Mouse (Mus musculus) heart, adult 2 months (tissue): Measurements from ENCODE around the gene Pard6b. TPM values are rescaled to one million over a fixed set of nuclear protein-coding genes. Genes with fewer than 3 reads are reported as not detected.
A peak's percentile ranks its signal among the peaks of the same experiment; 100 is the strongest.

Experiments
- DNase-seq, 2 experiments: peaks; one replicate each; pipeline ENCODE4 v3.0.0; 2021
- H3K27ac ChIP-seq: fragments of 200-600 bp; 2 replicates; pipeline ENCODE4 v1.8.1; 2022
- H3K27me3 ChIP-seq: fragments of 200-500 bp; 2 replicates; pipeline ENCODE4 v1.6.1; 2012; ENCODE audit warnings: mild to moderate bottlenecking, low read length, inconsistent platforms, mixed read lengths; ENCODE audit not compliant: control insufficient read depth, insufficient read depth
- H3K36me3 ChIP-seq: fragments of 200-500 bp; 2 replicates; pipeline ENCODE4 v1.6.1; 2012; ENCODE audit warnings: low read length, inconsistent platforms; ENCODE audit not compliant: control insufficient read depth, insufficient read depth
- H3K4me1 ChIP-seq: fragments of 200-500 bp; 2 replicates; pipeline ENCODE4 v1.6.1; 2011; ENCODE audit warnings: low read length; ENCODE audit not compliant: control insufficient read depth, insufficient read depth
- H3K4me3 ChIP-seq: fragments of 200-600 bp; 2 replicates; pipeline ENCODE4 v1.8.1; 2022
- H3K79me2 ChIP-seq: fragments of 200-500 bp; replicated peaks from 2 replicates; pipeline ENCODE4 v1.6.1; 2012; ENCODE audit warnings: mild to moderate bottlenecking, inconsistent platforms, low read length, moderate library complexity, mixed read lengths; ENCODE audit not compliant: control insufficient read depth, insufficient read depth
- H3K9ac ChIP-seq: fragments of 200-500 bp; 2 replicates; pipeline ENCODE4 v1.6.1; 2012; ENCODE audit warnings: low read depth, mild to moderate bottlenecking, control low read depth, inconsistent platforms, low read length, mixed read lengths
- CTCF ChIP-seq: fragments of 200-600 bp; IDR thresholded peaks from 2 replicates; pipeline ENCODE4 v1.8.1; 2022; ENCODE audit warnings: antibody characterized with exemption, mild to moderate bottlenecking, moderate library complexity
- EP300 ChIP-seq: fragments of 200-500 bp; IDR thresholded peaks from 2 replicates; pipeline ENCODE4 v1.6.1; 2011; ENCODE audit warnings: low read depth, low read length, control low read depth; ENCODE audit not compliant: insufficient read depth
- POLR2A ChIP-seq: fragments of 200-500 bp; IDR thresholded peaks from 2 replicates; pipeline ENCODE4 v1.6.1; 2011; ENCODE audit warnings: mild to moderate bottlenecking, low read depth, low read length, control low read depth; ENCODE audit not compliant: insufficient read depth
- WGBS: fragments of 180-500 bp; shearing (Covaris S2); methylation state at CpG from one replicate; pipeline ENCODE4 v1.1.7; 2018; 5-methylcytosine and 5-hydroxymethylcytosine counted together
- intact Hi-C: fragments of 180-260 bp; cut with DNase I; formaldehyde crosslinking; loops from one replicate; pipeline ENCODE4 v1.15.1; 2025
- polyA plus RNA-seq: library from polyadenylated mRNA; depleted of rRNA; stranded (reverse); fragments of >200 nt; gene quantifications from 2 replicates; pipeline ENCODE4 v1.2.3, GENCODE M21; 2012
- total RNA-seq, 2 experiments: library from RNA; stranded (reverse); gene quantifications; 2 replicates each; pipeline ENCODE4 v1.2.3; 2021

Gene Pard6b
- total and polyA plus RNA-seq, 3 experiments: 2.0 to 2.4 (median 2.2) TPM

DNA sequence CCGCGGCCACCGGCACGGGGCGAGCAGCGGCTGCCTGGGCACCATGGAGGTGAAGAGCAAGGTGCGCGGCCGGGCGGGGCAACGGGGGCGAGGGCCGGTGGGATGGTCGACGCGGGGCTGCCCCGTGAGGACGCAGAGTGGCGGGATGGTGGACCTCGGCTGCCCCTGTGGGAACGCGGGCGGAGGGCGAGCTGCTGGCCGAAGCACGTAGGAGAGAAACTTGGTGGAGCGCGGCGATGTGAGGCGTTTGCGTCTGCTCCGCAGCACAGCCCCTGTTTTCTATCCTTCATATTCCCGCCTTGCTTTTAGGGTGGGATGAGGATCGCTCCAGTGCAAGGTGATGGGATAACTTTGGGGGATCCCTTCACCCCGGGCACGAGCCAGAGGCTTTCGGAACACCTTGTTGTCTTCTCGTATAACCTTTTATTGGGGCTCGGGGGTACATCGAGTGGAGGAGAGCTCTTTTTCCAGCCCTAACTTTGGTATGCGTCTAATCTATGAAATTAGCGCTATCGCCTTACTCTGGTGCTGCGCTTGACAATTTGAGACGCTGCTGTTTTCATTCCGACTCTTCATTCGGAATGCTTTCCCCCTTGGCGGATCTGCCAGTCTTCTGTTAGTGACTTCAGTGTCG lies 612 bp downstream of the Pard6b start:
- H3K9ac ChIP-seq: peak overlapping the region; percentile 77
- no peak overlapping the region for H3K27ac ChIP-seq
- H3K27me3 ChIP-seq: peaks cover 3% of the 10 kb centered on the region; the same call in 1 of the 2 replicates
- H3K36me3 ChIP-seq: no peaks in the 10 kb centered on the region
- H3K4me3 ChIP-seq: peak overlapping the region; percentile 74
- intact Hi-C loops: no loop called here
- DNase-seq: no peak
- no peaks in the 10 kb centered on the region for H3K4me1 ChIP-seq
- H3K79me2 ChIP-seq: no peaks in the 10 kb centered on the region
- WGBS: 1% methylated on average over 48 of the region's 49 CpGs
- TF ChIP-seq EP300 (no peak), POLR2A (no peak), CTCF (no peak)

DNA sequence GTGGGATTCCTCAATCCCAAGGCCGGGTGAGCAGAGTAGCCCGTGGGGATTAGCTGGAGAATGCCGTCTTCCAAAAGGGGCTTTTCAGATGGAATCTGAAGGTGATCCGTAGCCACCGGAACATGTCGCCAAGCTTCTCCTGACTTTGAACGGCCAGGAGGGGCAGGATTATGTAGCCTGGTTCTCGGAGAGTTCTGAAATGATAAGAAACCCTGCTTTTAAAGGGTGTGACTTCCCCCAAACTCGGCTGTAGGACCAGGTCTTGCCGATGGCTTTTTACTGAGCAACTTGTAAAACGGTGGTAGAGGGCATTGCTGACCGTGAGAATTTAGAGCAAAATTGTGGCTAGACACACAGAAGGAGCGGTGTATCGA lies 1.1 kb downstream of the Pard6b start:
- Histone ChIP-seq H3K9ac (no peak overlapping the region), H3K4me3 (peak overlapping the region; percentile 74), H3K4me1 (no peaks in the 10 kb centered on the region), H3K36me3 (no peaks in the 10 kb centered on the region), H3K27ac (no peak overlapping the region), H3K79me2 (no peaks in the 10 kb centered on the region), H3K27me3 (peaks cover 3% of the 10 kb centered on the region; the same call in 1 of the 2 replicates)
- no peak for DNase-seq
- TF ChIP-seq EP300 (no peak), POLR2A (no peak), CTCF (no peak)
- 8% methylated on average over 14 of the region's 14 CpGs for WGBS
- intact Hi-C loops: no loop called here

GRCm38 (mm10) chr2:168083593-168083992 lies 2.8 kb downstream of the Pard6b start:
- H3K27ac ChIP-seq: no peak overlapping the region
- no peak overlapping the region for H3K9ac ChIP-seq
- H3K27me3 ChIP-seq: peaks cover 3% of the 10 kb centered on the region; the same call in 1 of the 2 replicates
- intact Hi-C loops: no loop called here
- TF ChIP-seq POLR2A (no peak), EP300 (no peak), CTCF (no peak)
- no peak for DNase-seq
- WGBS: 67% methylated on average over 2 of the region's 2 CpGs
- H3K4me3 ChIP-seq: no peak overlapping the region
- H3K36me3 ChIP-seq: no peaks in the 10 kb centered on the region
- H3K79me2 ChIP-seq: no peaks in the 10 kb centered on the region
- H3K4me1 ChIP-seq: no peaks in the 10 kb centered on the region

DNA sequence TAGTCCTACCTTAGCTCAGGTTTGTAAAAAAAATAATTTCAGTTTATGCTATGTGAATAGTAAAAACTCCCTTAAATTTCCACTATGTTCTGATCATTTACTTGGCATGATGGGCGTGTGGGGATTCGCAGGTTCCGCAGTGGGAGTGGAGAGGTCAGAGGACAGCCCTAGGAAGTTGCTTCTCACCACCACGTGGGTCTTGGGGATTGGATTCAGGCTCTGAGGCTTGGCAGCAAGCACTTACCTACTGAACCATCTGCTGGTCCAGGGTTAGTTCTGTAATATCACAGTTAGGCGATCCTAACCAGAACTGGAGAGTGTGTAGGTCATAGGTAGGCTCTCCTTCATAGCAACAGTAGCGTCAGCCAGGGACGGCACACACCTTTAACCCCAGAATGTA lies 3.4 kb downstream of the Pard6b start:
- DNase-seq: no peak
- Histone ChIP-seq H3K79me2 (no peaks in the 10 kb centered on the region), H3K4me1 (no peaks in the 10 kb centered on the region), H3K36me3 (no peaks in the 10 kb centered on the region), H3K9ac (no peak overlapping the region), H3K27me3 (peaks cover 3% of the 10 kb centered on the region; the same call in 1 of the 2 replicates), H3K4me3 (no peak overlapping the region), H3K27ac (no peak overlapping the region)
- WGBS: 90% methylated on average over 7 of the region's 7 CpGs
- TF ChIP-seq EP300 (no peak), CTCF (no peak), POLR2A (no peak)
- intact Hi-C loops: no loop called here

GRCm38 (mm10) chr2:168085621-168086265 lies 4.9 kb downstream of the Pard6b start:
- Histone ChIP-seq H3K36me3 (no peaks in the 10 kb centered on the region), H3K4me1 (no peaks in the 10 kb centered on the region), H3K4me3 (no peak overlapping the region), H3K9ac (no peak overlapping the region), H3K27ac (no peak overlapping the region), H3K27me3 (peaks cover 3% of the 10 kb centered on the region; the same call in 1 of the 2 replicates), H3K79me2 (no peaks in the 10 kb centered on the region)
- DNase-seq: no peak
- intact Hi-C loops: no loop called here
- WGBS: 45% methylated on average over 10 of the region's 10 CpGs
- no peak for TF ChIP-seq EP300
- no peak for TF ChIP-seq POLR2A
- TF ChIP-seq CTCF: no peak

DNA sequence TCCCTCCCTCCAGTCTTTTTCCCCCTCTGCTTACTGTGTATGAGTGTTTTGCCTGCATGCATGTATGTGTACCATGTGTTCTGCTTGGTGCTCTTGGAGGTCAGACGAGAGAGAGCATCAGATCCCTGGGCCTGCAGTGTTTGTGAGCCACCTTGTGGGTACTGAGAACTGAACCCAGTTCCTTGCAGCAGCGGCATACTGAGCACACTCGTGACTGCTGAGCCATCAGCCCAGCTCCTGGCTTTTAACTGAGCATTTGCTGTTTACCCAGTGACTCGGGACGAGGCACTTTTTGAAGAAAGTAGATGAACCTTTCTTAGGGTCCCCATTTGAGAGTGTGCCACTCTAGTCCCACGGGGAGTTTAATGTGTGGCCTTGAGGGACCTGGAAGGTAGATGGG lies 5.5 kb downstream of the Pard6b start:
- no peak for TF ChIP-seq CTCF
- TF ChIP-seq POLR2A: no peak
- no peak for TF ChIP-seq EP300
- Histone ChIP-seq H3K27ac (no peak overlapping the region), H3K4me1 (no peaks in the 10 kb centered on the region), H3K27me3 (peaks cover under 1% of the 10 kb centered on the region; the same call in 1 of the 2 replicates), H3K4me3 (no peak overlapping the region), H3K79me2 (no peaks in the 10 kb centered on the region), H3K9ac (no peak overlapping the region), H3K36me3 (no peaks in the 10 kb centered on the region)
- no peak for DNase-seq
- intact Hi-C loops: no loop called here
- WGBS: 62% methylated on average over 6 of the region's 6 CpGs
